Mouse (Mus musculus): ENCODE data around the gene Gpr83.

Gpr83 gene

DNA sequence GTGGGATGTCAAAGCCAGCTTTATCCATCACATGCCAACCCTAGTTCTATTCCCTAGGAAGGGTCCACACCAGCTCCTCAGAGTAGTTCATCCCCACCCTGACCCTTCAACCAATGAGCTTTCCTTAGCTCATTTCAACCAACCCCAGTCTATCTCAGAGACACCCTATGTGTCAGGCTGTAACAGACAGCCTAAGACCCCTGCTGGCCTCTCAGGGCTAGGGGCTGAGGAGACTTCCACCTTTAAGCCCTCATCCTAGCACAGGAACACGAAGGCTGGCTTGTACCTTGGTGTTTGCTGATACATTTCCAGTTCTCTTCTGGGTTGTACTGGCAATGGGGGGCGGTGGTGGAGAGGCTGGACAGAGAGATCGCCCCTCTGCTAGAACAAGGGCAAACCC lies 43.0 kb downstream of the Gpr83 start:
- in situ Hi-C loops (cut with MboI; ENCODE audit: low sequenced_read_pairs), result no loop called here

DNA sequence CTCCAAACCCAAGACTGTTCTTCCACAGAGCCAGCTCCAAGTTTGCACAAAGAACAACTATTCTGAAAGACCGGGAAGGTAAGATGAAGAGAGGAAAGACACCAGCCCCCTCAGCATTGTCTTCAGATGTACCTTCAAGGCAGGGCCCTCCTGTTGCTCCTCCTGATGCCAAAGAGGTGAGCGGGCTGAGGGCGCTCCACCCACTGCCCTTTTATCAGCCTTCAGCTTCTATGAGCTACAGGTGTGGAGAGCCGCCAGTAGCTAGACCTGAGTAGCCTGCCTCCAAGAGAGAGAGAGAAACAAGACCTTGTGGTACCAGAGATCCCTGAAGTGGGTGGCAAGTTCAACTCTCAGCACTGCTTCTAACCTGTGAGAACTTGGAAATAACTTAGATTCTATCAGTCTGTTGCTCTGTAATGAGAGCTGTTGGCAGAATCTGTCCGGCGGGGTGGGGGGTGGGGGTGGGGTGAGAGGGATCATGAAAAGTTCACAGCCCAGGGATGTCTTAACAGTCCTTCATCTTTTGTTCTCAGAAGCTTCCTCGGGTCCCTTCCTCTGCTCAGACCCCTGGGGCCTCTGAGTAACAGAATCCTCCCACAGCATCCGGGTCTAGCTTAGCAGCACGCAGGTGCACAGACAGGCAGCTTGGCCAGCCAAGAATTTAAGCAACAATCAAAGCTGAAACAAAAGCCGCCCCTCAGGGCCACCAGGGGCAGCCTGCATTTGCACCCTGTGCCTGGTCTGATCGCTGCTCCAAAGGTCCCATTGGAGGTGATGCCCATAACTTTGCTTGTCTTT lies 43.8 kb downstream of the Gpr83 start, which contains the start of gene Izumo1r:
Gene Izumo1r, minus strand, starts transcription at position 369 of the 798 bp plus-strand sequence.
- in situ Hi-C loops (cut with MboI; ENCODE audit: low sequenced_read_pairs), result no loop called here

DNA sequence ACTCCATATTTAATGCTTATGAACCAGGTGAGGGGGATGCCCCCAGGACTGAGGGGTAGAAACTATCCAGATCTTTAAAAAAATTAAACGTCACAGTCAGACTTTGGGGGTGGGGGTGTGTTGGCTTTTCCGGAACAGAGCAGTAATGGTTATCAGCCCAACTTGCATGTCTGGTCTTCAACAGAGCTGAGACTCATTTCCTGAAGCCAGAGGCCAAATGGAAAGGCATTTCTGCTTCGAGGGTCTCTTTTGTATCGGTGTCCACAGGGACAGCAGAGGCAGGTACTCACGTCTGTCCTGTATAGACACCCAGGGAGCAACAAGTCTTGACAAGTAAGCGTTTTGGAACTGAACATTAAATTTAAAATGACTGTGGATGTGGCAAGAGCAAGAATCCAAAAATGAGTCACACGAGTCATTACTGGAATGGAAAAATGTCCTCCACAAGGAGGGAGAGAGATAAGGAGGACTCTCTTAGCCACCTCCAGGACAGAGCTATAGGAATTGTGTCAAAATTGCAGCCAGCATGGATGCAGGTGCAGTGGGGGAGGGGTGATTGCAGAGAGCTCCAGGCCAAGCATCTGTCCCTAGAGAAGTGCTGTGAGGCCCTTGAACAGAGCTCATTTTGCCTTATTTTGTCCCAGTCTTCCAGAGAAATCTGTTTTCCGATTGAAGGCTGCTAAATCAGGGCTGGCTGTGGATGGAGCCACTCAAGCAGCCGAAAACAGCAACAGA lies 44.9 kb downstream of the Gpr83 start:
- in situ Hi-C loops (cut with MboI; ENCODE audit: low sequenced_read_pairs), result no loop called here

DNA sequence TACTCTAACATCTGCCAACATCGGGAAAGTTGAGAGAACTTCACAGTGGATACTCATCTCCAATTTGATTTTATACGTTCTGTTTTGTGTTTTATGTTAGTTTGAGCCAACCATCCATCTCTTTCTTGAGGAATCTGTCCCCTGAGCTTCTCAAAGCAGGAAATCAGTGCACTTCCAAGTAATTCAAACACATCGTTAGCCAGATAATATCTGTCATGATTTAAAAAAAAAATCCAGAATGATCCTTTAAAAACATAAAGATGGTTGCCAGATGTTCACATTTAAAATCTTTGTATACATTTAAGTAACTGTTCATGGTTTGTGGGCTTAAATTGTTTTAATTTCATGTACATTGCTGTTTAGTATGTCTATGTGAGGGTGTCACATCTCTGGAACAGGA lies 45.9 kb downstream of the Gpr83 start:
- in situ Hi-C loops (cut with MboI; ENCODE audit: low sequenced_read_pairs), result no loop called here

DNA sequence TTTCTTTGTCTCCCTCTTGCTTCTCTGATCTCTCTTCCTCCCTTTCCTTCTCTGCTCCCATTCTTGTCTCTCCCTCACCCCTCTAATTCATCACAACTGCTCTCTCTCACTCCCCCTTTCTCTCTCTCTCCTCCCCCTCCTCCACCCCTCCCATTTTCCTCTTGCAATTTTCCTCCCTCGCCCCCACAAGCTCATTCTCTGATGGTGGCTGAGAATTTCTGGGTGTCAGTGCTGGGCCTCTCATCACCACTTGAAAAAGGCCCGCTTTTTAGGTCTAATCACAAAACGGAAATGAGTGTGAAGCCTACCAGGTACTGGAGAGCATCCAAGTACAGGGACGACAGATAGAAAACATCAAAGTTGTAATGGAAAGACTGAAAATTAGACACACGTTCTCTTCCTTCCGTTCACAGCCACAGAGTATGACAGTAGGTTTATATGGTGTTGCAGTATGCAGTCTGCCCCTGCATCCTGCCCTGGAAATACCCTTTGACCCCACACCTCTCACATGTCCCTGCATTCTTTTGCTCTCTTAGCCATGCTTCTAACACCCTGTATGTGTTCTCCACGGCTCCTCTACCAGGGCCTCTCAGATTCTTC lies 47.9 kb downstream of the Gpr83 start:
- in situ Hi-C loops (cut with MboI; ENCODE audit: low sequenced_read_pairs), result no loop called here

DNA sequence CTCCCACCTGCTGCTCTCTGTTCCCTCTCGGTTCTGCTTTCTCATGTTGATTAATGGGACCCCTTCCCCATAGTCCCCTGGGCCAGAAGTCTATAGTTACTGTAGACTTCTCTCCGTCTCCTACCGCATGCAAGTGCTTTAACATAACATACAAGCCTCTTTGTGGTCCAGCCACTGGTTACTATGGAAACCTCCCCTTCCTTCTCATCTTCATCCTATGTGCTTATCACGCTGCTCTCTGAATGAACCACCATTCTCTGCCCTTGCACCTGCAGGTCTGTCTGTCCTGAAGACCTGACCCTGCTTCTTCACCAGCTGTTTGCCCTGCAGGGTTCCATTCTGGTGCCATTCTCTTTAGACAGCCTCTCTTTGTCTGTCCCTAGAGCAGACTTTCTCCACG lies 50.0 kb downstream of the Gpr83 start:
- in situ Hi-C loops (cut with MboI; ENCODE audit: low sequenced_read_pairs), result no loop called here

DNA sequence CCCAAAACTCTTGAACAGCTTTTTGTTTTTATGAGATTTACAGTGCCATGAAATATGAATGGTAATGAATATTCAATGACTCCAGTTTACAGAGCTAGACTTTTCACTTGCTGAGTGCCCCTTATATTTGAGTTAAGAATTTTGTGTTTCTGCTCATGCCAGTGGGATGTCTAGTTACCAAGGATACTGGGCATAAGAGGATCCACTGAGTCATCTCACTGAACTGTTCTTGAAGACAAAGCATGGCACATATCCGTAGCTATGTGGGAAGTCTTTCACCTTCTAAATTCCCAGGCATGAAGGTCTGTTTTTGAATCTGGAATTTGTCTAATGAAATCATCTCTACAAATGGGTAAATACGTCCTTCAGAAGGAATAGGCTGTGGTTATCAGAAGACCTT lies 52.0 kb downstream of the Gpr83 start:
- in situ Hi-C loops (cut with MboI; ENCODE audit: low sequenced_read_pairs), result no loop called here

DNA sequence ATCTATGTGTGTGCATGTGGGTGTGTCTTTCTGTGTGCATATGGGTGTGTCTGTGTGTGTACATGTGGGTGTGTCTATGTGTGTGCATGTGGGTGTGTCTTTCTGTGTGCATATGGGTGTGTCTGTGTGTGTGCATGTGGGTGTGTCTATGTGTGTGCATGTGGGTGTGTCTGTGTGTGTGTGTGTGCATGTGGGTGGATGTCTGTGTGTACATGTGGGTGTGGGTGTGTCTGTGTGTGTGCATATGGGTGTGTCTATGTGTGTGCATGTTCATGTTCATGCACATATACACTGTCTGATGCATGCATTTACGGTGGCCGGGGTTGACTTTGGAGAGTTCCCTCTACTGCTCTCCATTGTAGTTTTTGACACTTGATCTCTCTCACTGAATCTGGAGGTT lies 57.7 kb downstream of the Gpr83 start:
- in situ Hi-C loops (cut with MboI; ENCODE audit: low sequenced_read_pairs), result no loop called here

DNA sequence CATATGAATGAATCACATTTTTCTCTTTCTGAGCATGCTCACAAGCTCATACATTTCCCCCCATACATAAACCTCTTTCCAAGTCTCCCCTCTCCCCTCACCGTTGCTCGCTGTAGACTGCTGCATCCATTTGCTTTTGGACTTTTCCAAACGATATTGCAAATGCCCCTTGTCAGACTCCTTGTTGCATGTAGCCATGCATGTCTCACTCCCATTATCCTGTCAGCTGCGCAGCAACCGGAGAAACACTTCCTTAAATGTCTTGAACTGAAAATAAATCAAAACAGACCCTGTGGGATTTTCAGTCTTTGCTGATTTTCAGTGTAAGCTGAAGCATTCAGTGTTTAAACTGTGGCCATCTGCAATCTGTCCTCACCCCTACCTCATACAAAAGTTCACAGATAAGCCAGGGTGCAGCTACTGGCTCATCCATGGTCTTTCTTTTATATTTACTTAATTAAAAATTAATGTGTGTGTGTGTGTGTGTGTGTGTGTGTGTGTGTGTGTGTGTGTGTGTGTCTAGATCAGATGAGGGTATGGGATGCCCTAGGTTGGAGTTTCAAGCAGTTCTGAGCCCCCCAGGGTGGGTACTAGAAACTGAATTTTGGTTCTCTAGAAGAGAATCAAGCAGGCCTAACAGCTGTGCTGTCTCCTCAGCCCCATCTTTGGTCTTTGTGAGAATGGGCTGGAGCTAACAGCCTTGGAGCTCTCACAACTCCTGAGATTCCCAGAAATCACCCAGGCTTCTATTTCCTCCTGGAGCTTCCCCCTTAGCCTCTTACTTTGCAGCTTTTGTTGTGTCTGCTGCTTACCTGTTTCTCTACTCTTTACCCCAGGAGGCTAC lies 59.0 kb downstream of the Gpr83 start:
- in situ Hi-C loops (cut with MboI; ENCODE audit: low sequenced_read_pairs), result no loop called here
